Mouse (Mus musculus) midbrain, embryonic 10.5 days (tissue): ENCODE measurements around the gene Celf2. TPM values are rescaled to one million over a fixed set of nuclear protein-coding genes. Genes with fewer than 3 reads are reported as not detected.

ENCODE experiments used
- DNase-seq: peaks from one replicate; pipeline ENCODE4 v3.0.0-alpha.2; 2017; ENCODE audit warnings: low spot score
- H3K27ac ChIP-seq: fragments of 300-500 bp; sonication (generic); replicated peaks from 2 replicates; pipeline ENCODE4 v1.5.1; 2016; ENCODE audit warnings: mild to moderate bottlenecking
- H3K27me3 ChIP-seq: fragments of 300-500 bp; sonication (generic); 2 replicates; pipeline ENCODE4 v1.6.1; 2016; ENCODE audit warnings: low read depth, mild to moderate bottlenecking; ENCODE audit not compliant: poor library complexity, severe bottlenecking
- H3K36me3 ChIP-seq: fragments of 300-500 bp; sonication (generic); 2 replicates; pipeline ENCODE4 v1.6.1; 2016; ENCODE audit warnings: mild to moderate bottlenecking, moderate library complexity
- H3K4me1 ChIP-seq: fragments of 300-500 bp; sonication (generic); 2 replicates; pipeline ENCODE4 v1.6.1; 2016
- H3K4me3 ChIP-seq: fragments of 300-500 bp; sonication (generic); 2 replicates; pipeline ENCODE4 v1.5.1; 2016; ENCODE audit warnings: mild to moderate bottlenecking, moderate library complexity
- H3K9me3 ChIP-seq: fragments of 300-500 bp; sonication (generic); replicated peaks from 2 replicates; pipeline ENCODE4 v1.6.1; 2016; ENCODE audit warnings: mild to moderate bottlenecking
- WGBS: fragments of 180-500 bp; shearing (Covaris S2); methylation state at CpG from one replicate; pipeline ENCODE4 v1.1.7; 2016; 5-methylcytosine and 5-hydroxymethylcytosine counted together
- polyA plus RNA-seq: library from polyadenylated mRNA; unstranded; fragments of >200 nt; fragmentation: Nextera tagmentation; extraction: Ambion mirVana; gene quantifications from 2 replicates; pipeline ENCODE4 v1.2.1, GENCODE M21; 2016

Celf2 gene
- polyA plus RNA-seq, 1 experiment from 2014 or later, result 63.6 TPM

DNA sequence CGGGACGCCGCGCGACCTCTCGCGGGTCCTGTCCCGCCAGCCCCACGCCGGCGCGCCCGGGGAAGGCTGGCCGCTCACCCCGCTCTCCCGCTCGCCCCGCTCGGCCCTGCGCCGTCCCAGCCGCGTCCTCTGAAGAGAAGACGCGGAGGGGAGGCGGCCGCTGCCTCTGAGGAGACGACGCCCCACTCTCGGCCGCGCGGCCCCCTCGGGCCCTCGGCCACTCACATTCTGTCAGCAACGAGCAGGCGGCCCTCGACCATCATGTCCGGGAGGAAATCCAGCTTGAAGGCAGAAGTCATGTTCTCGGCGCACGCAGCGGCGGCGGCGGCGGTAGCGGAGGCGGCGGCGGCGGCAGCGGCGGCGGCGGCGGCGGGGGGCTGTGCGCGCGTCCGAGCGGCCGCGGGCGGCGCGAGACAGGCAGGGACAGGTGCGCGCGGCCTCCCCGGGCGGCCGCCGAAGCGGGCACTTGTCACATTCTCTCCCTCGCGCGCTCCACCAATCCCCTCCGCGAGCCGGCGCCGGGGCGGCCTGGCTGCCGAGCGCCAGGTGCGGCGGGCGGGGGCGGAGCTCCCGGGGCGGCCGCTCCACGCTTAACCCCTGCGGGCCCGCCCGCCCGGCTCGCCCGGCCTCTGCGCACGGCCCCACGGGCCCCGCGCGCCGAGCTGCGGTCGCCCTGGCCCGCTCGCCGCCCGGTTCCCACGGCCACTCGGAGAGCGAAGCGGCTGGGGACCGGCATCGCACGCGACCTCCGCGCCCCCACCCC lies 637.1 kb downstream of the Celf2 start:
- Histone ChIP-seq H3K27me3 (peaks cover 14% of the 10 kb centered on the region; the same call in 1 of the 2 replicates), H3K9me3 (no peaks in the 10 kb centered on the region)

DNA sequence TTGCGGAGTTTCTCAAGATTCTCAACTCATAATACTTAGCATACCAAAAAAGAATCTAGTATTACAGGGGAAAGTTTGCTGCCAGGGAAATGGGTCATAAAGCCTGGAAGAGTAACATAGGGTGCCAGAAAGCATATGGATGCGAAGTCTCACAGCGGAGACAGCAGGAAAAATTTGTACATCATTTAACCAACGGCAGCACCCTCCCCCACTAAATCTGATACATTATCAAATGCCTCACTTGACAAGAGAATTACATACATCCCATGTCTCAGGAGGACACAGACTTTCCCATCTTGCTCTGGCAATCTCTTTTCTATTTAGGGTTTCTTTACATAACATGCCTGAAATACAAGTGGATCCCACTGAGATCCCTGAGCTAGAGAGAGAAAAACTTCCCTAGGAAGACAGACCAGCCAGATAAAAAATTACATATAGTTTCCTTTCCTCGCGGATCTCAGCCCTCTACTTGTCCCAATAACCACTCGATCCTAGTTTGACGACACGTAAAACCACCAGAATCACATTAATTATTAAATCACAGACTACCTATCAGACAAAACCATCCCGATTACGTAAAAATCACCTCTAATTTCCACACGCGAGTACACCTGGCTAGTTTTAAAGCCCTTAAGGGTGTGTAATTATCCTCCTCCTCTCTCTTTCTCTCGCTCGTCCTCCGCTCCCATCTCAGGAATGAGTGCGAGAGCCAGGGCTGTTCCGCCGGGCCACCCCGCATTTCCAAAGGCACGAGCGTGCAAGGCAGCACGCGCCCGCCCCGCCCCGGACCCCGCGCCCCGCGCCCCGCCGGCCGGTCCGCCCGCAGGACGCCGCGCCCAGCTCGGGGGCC lies 637.9 kb downstream of the Celf2 start:
- WGBS, result 4% methylated on average over 40 of the region's 40 CpGs
- H3K27ac ChIP-seq, result peak overlapping the region; percentile 96
- peak overlapping the region; percentile 88 for H3K4me3 ChIP-seq
- H3K9me3 ChIP-seq, result no peaks in the 10 kb centered on the region
- H3K27me3 ChIP-seq, result peaks cover 11% of the 10 kb centered on the region; the same call in 1 of the 2 replicates
- H3K36me3 ChIP-seq, result no peaks in the 10 kb centered on the region
- DNase-seq, result no peak
- H3K4me1 ChIP-seq, result peaks cover 85% of the 10 kb centered on the region

More for the DNA sequence above, 637.1 kb downstream of the Celf2 start:
- peak; percentile 76 for DNase-seq
- WGBS, result under 1% methylated on average over 104 of the region's 124 CpGs
- H3K4me3 ChIP-seq, result peak overlapping the region; percentile 88
- H3K4me1 ChIP-seq, result peaks cover 85% of the 10 kb centered on the region
- H3K27ac ChIP-seq, result peak overlapping the region; percentile 96
- no peaks in the 10 kb centered on the region for H3K36me3 ChIP-seq

GRCm38 (mm10) chr2:6869956-6870710 lies 639.2 kb downstream of the Celf2 start:
- WGBS, result 74% methylated on average over 9 of the region's 9 CpGs
- H3K9me3 ChIP-seq, result no peaks in the 10 kb centered on the region
- no peak for DNase-seq
- no peak overlapping the region for H3K27ac ChIP-seq
- peaks cover 78% of the 10 kb centered on the region for H3K4me1 ChIP-seq
- peak overlapping the region; percentile 88; the same call in 1 of the 2 replicates for H3K4me3 ChIP-seq
- H3K36me3 ChIP-seq, result no peaks in the 10 kb centered on the region
- H3K27me3 ChIP-seq, result peaks cover 9% of the 10 kb centered on the region; the same call in 1 of the 2 replicates

DNA sequence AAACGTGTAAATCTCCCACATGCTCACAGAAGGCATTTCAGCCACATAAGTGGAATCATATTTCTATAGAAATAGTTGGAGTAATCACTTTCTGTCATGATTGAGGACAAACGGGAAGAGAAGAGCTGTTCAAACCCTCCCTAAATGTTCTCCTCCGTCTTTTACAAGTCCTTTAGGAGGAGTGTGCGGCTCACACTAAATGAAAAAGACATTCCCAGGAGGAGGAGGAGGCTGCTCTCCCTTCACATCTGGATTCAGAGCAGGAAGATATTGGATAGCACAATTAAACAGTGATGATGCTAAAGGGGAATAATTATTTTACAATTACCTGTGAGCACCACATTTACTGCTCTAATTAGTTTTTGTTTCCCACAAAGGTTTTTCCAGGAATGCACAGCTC lies 642.1 kb downstream of the Celf2 start:
- H3K4me3 ChIP-seq, result no peak overlapping the region
- no peaks in the 10 kb centered on the region for H3K9me3 ChIP-seq
- peaks cover 55% of the 10 kb centered on the region for H3K4me1 ChIP-seq
- H3K36me3 ChIP-seq, result no peaks in the 10 kb centered on the region
- DNase-seq, result no peak
- 42% methylated on average over 4 of the region's 4 CpGs for WGBS
- H3K27me3 ChIP-seq, result 0 out of 2 replicates have a peak, but pooled peaks cover 9% of the 10 kb centered on the region
- H3K27ac ChIP-seq, result no peak overlapping the region

GRCm38 (mm10) chr2:6865785-6866184 lies 643.6 kb downstream of the Celf2 start:
- Histone ChIP-seq H3K4me1 (peaks cover 47% of the 10 kb centered on the region), H3K27ac (no peak overlapping the region), H3K9me3 (no peaks in the 10 kb centered on the region), H3K36me3 (peaks cover 12% of the 10 kb centered on the region), H3K27me3 (0 out of 2 replicates have a peak, but pooled peaks cover 9% of the 10 kb centered on the region), H3K4me3 (no peak overlapping the region)
- WGBS, result 78% methylated on average over 4 of the region's 4 CpGs
- no peak for DNase-seq

GRCm38 (mm10) chr2:6850102-6850644 lies 659.2 kb downstream of the Celf2 start:
- no peaks in the 10 kb centered on the region for H3K4me1 ChIP-seq
- H3K9me3 ChIP-seq, result no peaks in the 10 kb centered on the region; the same call in 1 of the 2 replicates
- no peak for DNase-seq
- peaks cover 6% of the 10 kb centered on the region; the same call in 1 of the 2 replicates for H3K36me3 ChIP-seq
- WGBS, result 56% methylated on average over 2 of the region's 2 CpGs
- no peak overlapping the region for H3K4me3 ChIP-seq
- no peak overlapping the region for H3K27ac ChIP-seq
- H3K27me3 ChIP-seq, result no peaks in the 10 kb centered on the region

GRCm38 (mm10) chr2:6849388-6849787 lies 660.0 kb downstream of the Celf2 start:
- Histone ChIP-seq H3K36me3 (peaks cover 6% of the 10 kb centered on the region; the same call in 1 of the 2 replicates), H3K9me3 (no peaks in the 10 kb centered on the region; the same call in 1 of the 2 replicates), H3K4me1 (no peaks in the 10 kb centered on the region), H3K27me3 (no peaks in the 10 kb centered on the region), H3K4me3 (no peak overlapping the region), H3K27ac (no peak overlapping the region)
- no peak for DNase-seq
- 53% methylated on average over 3 of the region's 3 CpGs for WGBS

GRCm38 (mm10) chr2:6830021-6830420 lies 679.3 kb downstream of the Celf2 start:
- peaks cover 23% of the 10 kb centered on the region for H3K4me1 ChIP-seq

DNA sequence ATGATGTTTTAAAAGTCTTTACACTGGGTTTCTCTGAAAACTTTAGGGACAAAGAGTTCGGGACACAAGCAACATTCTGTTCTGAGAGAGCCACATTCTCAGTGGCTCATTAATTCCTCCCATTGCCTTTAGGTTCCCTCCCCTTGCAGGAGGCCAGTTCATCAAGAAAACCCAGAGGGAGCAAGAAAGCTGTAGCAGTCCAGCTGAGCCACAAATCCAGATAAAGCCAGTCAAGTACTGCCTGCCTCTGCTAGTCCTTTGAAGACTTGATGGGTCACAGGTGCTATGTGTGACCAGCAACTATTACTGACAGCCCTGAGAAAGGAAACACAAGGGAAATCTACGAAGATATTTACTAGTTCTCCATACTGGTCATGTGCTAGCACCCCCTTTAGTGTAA lies 681.8 kb downstream of the Celf2 start:
- Histone ChIP-seq H3K27ac (no peak overlapping the region), H3K36me3 (no peaks in the 10 kb centered on the region), H3K9me3 (no peaks in the 10 kb centered on the region), H3K27me3 (no peaks in the 10 kb centered on the region), H3K4me1 (peaks cover 23% of the 10 kb centered on the region), H3K4me3 (no peak overlapping the region)
- 41% methylated on average over 2 of the region's 2 CpGs for WGBS
- peak; percentile 14 for DNase-seq

More at GRCm38 (mm10) chr2:6830021-6830420, 679.3 kb downstream of the Celf2 start:
- 87% methylated on average over 6 of the region's 6 CpGs for WGBS
- no peaks in the 10 kb centered on the region for H3K36me3 ChIP-seq
- no peaks in the 10 kb centered on the region for H3K27me3 ChIP-seq
- no peak for DNase-seq
- H3K27ac ChIP-seq, result no peak overlapping the region
- H3K9me3 ChIP-seq, result no peaks in the 10 kb centered on the region
- no peak overlapping the region for H3K4me3 ChIP-seq

DNA sequence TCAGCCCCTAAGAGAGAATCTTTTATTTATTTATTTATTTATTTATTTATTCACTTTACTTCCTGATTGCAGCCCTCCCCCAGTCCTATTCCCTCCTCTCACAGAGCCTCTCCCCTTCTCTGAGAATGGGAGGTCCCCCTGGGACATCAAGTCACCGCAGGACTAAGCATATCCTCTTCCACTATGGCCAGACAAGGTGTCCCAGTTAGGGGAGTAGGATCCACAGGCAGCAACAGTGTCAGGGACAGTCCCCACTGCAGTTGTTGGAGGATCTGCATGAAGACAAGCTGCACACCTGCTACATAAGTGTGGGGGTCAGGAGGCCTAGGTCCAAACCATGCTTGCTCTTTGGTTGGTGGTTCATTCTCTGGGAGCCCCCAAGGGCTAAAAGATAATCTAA lies 686.3 kb downstream of the Celf2 start:
- DNase-seq, result no peak
- 83% methylated on average over 1 of the region's 1 CpGs for WGBS

DNA sequence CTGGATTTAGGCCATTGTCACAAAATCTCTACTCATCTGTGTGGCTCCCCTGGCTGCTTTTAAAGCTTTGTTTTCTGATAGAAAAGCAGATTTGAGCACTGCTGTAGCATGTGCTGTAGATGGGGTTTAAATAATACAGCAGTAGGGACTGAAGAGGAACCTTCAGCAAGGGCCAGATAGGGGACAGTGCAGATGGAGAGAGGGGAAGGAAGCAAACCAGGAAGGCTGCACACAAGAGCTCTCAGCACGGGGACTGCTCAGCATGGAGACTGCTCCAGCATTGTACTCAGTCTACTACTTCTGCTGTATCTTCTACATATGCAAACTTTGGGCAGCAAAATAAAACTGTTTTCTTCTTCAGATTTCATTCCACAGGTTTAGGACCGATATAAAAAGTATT lies 687.8 kb downstream of the Celf2 start:
- Histone ChIP-seq H3K4me3 (no peak overlapping the region), H3K4me1 (peaks cover 13% of the 10 kb centered on the region), H3K27me3 (no peaks in the 10 kb centered on the region), H3K27ac (no peak overlapping the region), H3K9me3 (no peaks in the 10 kb centered on the region), H3K36me3 (no peaks in the 10 kb centered on the region)
- WGBS, result 72% methylated on average over 2 of the region's 2 CpGs
- DNase-seq, result no peak

More for the DNA sequence above, 686.3 kb downstream of the Celf2 start:
- Histone ChIP-seq H3K27ac (no peak overlapping the region), H3K4me1 (peaks cover 20% of the 10 kb centered on the region), H3K9me3 (no peaks in the 10 kb centered on the region), H3K27me3 (no peaks in the 10 kb centered on the region), H3K4me3 (no peak overlapping the region), H3K36me3 (no peaks in the 10 kb centered on the region)

- H3K36me3 ChIP-seq, result 0 out of 2 replicates have a peak, but pooled peaks cover 3% of the 10 kb centered on the region
- WGBS, result 87% methylated on average over 2 of the region's 2 CpGs
Observed at GRCm38 (mm10) chr2:6815281-6815680, 694.1 kb downstream of the Celf2 start.

More at GRCm38 (mm10) chr2:6815281-6815680, 694.1 kb downstream of the Celf2 start:
- DNase-seq, result no peak
- peaks cover 12% of the 10 kb centered on the region for H3K4me1 ChIP-seq
- no peak overlapping the region for H3K27ac ChIP-seq
- H3K27me3 ChIP-seq, result no peaks in the 10 kb centered on the region
- peaks cover 5% of the 10 kb centered on the region; the same call in 1 of the 2 replicates for H3K9me3 ChIP-seq
- H3K4me3 ChIP-seq, result no peak overlapping the region
